Mouse (Mus musculus): Measurements from ENCODE around the gene Dusp10.
A peak's percentile ranks its signal among the peaks of the same experiment; 100 is the strongest.

Gene Dusp10

DNA sequence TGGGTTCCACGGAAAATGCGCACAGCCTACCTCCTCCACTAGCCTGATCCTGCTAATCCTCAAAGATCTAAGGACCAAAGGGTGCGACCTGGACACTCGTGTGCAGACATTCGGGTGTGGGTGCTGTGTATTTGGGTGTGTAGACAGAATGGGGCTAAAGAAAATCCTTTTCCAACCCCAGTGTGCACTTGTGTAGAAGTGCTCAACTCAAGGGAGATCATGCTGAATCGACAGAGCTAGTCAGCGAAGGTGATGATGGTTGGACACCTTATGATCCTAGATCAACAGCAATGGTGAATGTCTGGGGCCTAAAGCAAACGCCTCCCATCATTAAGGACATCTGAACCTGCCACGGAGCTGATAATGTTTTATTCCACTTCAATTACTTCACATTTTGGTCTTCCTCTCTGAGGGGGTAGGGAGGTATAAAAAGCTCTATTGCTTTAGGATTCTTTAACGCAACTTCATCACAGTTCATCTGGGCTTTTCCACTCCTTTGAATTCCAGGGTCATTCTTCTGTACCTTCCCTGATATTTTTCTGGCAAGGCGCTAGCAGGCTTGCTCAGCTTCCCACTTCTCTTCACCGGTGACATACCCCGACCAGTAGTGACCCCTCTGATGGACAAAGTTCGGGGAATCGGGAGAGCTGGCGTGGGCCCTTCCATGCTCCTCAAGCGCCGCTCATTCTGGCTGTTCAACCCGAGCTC lies 19.7 kb downstream of the Dusp10 start:
- DNase-seq: no peak

DNA sequence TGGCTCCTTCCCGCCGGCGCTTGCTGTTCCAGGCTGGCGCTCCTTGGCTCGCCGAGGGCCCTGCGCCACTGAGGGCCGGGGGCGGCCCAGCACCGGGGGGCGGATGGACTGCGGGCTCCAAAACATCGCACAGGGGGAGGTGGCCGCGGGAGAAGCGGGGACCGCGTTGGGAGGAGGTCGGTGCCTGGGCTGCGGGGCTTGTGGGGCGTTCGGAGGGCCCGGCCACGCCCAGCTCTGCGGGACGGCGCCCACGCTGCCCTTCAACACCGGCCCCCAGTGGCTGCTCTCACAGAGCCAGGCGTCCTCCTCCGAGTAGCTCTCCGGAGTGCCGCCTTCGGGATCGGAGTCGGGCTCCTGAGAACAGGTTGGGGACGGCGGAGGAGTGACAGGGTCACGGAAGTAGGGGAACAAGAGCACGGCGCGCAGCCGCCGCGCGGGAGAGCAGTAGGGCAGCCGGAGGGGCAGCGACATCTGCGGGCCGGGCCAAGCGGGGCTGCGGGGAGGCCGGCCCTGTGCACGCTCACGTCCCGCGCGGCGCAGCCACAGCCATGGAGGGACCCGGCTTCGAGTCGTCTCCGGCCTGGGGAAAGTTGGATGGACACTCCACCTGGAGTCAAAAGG lies 20.4 kb downstream of the Dusp10 start:
- peak; percentile 73 for DNase-seq

- DNase-seq: peak; percentile 97
Observed at GRCm38 (mm10) chr1:184034011-184034557, 21.0 kb downstream of the Dusp10 start, which contains the start of gene 1700056E22Rik. TSS of gene 1700056E22Rik (minus strand) at chr1:184034301.

- DNase-seq: peak; percentile 35
Observed at GRCm38 (mm10) chr1:184034741-184035181, 21.7 kb downstream of the Dusp10 start.

DNA sequence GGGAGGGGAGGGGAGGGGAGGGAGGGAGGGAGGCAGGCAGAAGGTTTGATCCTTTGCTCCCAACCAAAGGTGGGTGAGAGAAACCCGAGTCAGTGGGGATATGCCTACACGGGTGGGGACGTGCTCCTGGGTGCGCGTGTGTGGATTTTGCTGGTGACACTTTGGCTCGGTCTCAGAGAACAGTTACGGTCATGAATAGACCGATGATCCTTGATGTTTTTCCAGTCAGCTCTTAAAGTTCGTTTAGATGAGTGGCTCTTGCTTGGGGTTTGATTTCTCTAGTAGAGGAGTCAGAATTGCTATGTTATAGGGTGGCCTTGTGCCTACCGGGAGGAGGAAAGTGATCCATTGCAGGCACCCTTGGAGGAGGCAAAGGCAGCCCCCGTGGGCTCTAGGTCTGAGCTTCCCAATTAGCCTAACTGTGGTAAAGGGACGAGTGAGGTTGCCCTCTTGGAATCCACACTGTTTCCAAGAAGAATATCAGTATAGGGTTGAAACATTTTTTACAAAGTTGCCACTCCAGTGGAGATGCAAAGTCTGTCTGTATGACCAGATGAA lies 22.3 kb downstream of the Dusp10 start:
- DNase-seq: no peak

DNA sequence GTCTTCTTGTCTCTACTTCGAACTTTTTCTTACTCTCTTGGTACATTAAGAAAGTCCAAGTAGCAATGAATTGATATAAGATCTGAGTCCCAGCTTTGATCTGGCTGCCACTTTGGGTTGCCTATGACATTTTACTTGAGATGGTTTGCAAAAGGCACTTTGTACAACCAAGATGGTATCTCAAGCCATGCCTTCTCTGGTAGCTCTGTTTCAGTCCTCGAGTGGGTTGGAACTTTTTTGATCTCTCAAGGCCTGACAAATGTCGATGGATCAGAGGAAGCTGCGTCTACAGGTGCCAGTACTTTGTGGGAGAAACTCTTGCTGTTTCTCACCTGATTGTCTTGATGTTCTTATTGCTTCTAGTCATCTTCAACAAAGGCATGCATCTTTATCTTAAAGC lies 24.7 kb downstream of the Dusp10 start:
- no peak for DNase-seq

DNA sequence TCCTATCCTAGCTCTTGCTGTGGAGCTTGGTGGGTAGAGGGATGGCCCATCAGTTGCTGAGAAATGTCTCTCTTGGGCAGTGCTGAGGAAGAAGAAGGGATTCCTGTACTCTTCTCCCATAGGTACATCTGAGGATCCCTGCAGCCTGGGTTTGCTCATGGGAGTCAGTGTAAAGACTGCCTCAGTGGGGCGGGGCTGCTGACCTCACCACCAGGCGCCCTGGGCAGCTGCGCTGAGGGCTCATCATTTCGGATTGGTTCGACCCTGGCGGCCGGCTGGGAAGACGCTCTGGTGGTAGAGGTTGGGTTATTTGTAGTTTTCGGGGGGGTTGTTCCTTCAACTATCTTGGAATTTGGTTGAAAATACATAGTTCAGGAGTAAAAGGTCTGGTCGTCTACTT lies 26.2 kb downstream of the Dusp10 start:
- DNase-seq: no peak

- DNase-seq: no peak
Observed at GRCm38 (mm10) chr1:184040181-184040580, 27.1 kb downstream of the Dusp10 start.

DNA sequence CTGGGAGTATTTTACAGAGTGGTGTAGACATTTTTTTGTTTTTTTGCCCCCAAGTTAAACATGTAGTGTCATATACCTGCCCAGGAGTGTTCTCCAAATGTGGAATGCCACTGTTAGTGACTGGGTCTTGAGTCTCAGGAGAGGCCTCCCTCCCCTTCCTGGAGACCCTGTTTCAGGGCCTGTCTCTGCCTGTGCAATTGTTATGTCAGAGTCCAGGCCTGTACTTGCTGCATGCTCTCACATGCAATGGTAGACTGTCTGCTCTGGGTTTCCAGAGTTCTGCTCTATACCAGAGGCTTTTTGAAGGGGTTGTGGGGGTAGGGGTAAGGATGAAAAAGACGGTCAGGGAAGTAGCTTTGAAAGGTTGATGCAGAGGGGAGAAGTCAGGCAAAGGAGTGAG lies 27.8 kb downstream of the Dusp10 start:
- DNase-seq: no peak

DNA sequence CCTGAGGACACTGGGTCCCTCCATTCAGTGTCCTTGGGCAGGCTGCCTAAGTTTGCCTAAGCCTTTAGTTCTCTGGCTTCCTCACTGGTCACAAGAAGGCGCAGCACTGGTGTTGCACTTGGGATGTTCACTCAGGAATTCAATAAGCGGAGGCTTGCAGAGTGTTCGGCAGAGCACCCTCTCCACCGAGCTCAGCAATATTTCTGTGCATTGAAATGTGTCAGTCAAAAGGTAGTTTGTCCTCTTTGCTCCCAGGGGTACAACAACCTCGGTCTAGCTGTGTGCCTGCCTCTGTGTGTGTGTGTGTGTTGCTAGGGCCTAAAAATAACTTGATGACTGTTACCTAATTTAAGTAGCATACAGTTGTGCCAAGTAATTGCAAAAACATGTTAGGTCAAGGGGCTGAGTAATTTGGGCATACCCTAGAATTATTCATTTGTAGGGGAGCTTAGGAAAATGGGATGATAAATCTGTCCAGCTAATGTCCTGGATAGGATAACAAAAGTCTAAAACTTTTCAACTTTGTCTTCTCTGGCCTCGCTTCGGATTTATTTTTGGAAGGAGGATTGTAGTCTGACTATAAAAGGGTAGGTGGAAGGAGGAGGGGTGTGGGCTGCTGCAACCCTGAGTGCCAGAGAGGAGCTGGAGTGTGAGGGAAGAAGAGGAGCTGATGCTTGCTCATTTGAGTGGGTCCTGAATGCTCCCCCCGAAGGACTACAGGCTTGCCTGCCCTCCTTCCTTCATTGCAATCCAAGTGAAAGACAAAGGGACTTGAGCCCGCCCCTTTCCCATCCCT lies 28.9 kb downstream of the Dusp10 start:
- DNase-seq: no peak

- DNase-seq: no peak
Observed at GRCm38 (mm10) chr1:184042745-184043144, 29.6 kb downstream of the Dusp10 start.

GRCm38 (mm10) chr1:184043391-184043790 lies 30.3 kb downstream of the Dusp10 start:
- DNase-seq: no peak

DNA sequence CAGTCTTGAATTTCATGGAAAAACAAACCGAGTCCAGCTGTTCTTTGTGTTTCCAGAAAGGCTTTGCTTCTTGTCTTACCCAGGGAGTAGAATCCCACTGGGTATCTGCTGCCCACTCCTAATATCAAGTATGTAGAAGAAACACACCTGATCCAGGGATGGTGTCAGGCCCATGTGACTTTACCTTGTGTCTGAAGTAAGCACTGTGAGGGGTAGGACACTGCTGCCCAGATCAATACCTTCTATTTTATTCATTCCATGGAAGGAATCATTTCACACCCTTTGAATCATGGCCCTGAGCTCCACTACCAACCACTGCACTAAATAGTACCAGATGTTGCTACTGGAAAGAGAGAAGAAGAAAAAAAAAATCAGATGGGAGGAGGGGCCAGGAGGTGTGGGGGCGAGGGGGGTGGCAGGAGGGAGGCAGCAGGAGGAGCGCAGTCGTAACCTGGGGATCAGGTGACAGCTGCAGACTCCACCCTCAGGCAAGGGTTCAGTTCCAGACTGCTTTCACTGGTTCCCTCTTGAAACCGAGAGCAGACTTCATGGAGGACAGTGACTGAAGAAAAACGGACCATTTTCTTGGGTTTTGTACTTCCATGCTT lies 33.1 kb downstream of the Dusp10 start:
- DNase-seq: no peak

DNA sequence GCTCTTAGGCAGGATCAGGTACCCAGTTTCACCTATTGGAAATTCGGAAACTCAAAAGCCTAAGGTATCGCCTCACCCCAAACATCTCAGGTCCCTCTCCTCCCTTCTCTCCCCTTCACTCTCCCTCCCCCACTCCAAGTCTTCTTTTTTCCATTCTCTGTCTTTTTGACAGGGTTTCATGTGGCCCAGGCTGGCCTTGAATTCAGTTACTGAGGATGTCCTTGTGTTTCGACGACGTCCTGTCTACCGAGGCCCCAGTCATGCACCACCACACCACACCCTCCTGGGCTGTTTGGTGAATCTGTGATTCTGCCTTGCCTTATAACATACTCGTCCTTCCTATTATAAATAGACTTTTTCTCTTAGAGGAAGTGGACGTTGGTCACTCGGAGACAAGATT lies 34.7 kb downstream of the Dusp10 start:
- no peak for DNase-seq

- no peak for DNase-seq
Observed at GRCm38 (mm10) chr1:184048675-184049418, 35.7 kb downstream of the Dusp10 start.

DNA sequence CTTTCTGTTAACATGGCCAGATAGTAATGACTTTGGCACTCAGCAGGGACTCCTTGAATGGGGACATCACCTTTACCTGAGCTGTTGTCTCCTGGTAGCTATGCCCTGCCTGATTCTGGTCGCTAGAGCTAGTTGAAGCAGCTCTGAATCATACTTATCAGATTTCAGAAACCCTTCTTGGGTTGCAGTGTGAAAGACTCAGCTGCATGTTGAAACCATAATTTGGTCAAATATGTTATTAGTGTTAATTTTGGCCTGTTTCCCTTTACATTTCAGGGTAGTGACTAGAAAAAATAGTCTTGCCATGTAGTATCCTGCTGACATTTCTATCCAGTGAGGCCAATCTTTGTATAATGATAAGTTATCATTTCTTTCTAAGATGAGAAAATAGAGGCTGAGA lies 38.2 kb downstream of the Dusp10 start:
- DNase-seq: no peak

GRCm38 (mm10) chr1:184051824-184052223 lies 38.7 kb downstream of the Dusp10 start:
- DNase-seq: peak; percentile 52

- no peak for DNase-seq
Observed at GRCm38 (mm10) chr1:184052331-184052730, 39.2 kb downstream of the Dusp10 start.

GRCm38 (mm10) chr1:184053141-184053540 lies 40.0 kb downstream of the Dusp10 start:
- DNase-seq: no peak

- no peak for DNase-seq
Observed at GRCm38 (mm10) chr1:184053711-184054110, 40.6 kb downstream of the Dusp10 start.

- no peak for DNase-seq
Observed at GRCm38 (mm10) chr1:184054176-184054575, 41.1 kb downstream of the Dusp10 start.

- no peak for DNase-seq
Observed at GRCm38 (mm10) chr1:184058206-184058605, 45.1 kb downstream of the Dusp10 start.

Measured in cerebellum, adult 11 months (tissue).